In the genomic region with DNA sequence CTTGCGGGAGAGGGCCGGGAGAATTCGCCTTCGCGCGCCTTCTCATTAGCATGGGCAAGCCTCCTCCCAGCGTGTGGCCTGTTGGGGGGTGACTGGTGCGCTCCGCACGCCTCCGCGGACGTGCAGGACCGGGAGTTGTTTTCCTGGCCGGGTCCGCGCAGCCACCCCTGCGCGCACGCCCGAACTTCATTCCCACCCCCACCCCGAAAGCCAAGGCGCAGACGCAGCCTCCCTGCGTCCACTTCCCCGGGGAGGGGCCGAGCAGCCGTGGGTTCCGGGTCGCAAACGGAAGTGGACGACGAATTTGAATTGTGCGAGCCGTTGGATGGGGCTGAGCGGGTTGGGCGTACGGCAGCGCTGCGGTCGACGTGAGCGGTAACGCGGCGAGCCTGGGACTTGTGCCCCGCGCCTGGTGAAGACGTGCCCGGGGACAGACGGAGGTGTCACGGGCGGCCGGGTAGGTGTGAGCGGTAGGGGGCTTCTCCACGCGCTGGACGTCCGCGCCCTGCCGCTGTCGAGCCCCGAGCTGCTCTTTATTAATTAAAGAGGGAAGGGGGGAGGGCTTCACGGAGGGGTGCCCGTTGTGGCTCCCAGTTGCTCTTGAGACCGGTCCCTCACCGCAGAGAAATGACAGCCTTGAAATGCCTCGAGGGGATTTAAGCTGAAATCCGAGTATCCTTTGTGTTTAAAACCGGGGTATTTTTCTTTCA, we compare ENCODE assay signal across 7 mouse cellular contexts. TPM values are rescaled to one million over a fixed set of nuclear protein-coding genes. Genes with fewer than 3 reads are reported as not detected.
A peak's percentile ranks its signal among the peaks of the same experiment; 100 is the strongest.
DNase-seq lines count a peak whose midpoint lies in the region; ATAC-seq lines count a peak whose summit lies in the region.

A gene (plus strand): TSS at position 74 of the 710 bp plus-strand sequence.

- H3K4me2 ChIP-seq in intestine, embryonic 16.5 days (ENCODE audit: low read depth, low read length), result peak within 1 kb of the TSS; percentile 61
- H3K4me2 ChIP-seq in midbrain, embryonic 11.5 days, result peak within 1 kb of the TSS; percentile 52

- peak; percentile 86 for DNase-seq in adrenal gland, adult 8-10 months
- DNase-seq in embryo, embryonic 9.5 days (ENCODE audit: extremely low spot score), result peak; percentile 95
- peak; percentile 82 to 88 for DNase-seq in gastrocnemius, postnatal 4 days (ENCODE audit: low spot score in 2 of 2)
- peak; percentile 86 to 88 for DNase-seq in left cerebral cortex, postnatal 36 days (ENCODE audit: low spot score in 2 of 2)
- peak; percentile 98 for DNase-seq in midbrain, embryonic 11.5 days (ENCODE audit: low spot score, missing footprints)
- peak; percentile 85 for DNase-seq in skeletal muscle tissue, adult 2 months (ENCODE audit: low read depth, low spot score)

- peak within 1 kb of the TSS; percentile 95 for H3K9ac ChIP-seq in intestine, embryonic 16.5 days (ENCODE audit: low read depth, low read length)
- H3K9ac ChIP-seq in midbrain, embryonic 11.5 days (ENCODE audit: low read length), result peak within 1 kb of the TSS; percentile 90

- ATAC-seq in intestine, embryonic 16.5 days, result peak; percentile 97
- peak; percentile 97 for ATAC-seq in midbrain, embryonic 11.5 days (ENCODE audit: low FRiP score)

- intact Hi-C loops in left cerebral cortex, postnatal 36 days (cut with DNase I), result loop anchor here (10.0 kb wide), 1 partner anchor 1973 kb away; no protein-coding TSS in a partner anchor

- H3K36me3 ChIP-seq in intestine, embryonic 16.5 days (ENCODE audit: control insufficient read depth, insufficient read depth, low read length), result peaks cover 7% of the 10 kb centered on the region; the same call in 1 of the 2 replicates
- H3K36me3 ChIP-seq in midbrain, embryonic 11.5 days (ENCODE audit: control insufficient read depth, insufficient read depth, low read length), result peaks cover 4% of the 10 kb centered on the region; the same call in 1 of the 2 replicates

- peaks cover 9% of the 10 kb centered on the region for H3K4me1 ChIP-seq in intestine, embryonic 16.5 days (ENCODE audit: control insufficient read depth, insufficient read depth, low read length)
- peaks cover 11% of the 10 kb centered on the region; the same call in 1 of the 2 replicates for H3K4me1 ChIP-seq in midbrain, embryonic 11.5 days (ENCODE audit: control insufficient read depth, insufficient read depth, low read length)

- under 1% methylated on average over 70 of the region's 70 CpGs for WGBS in intestine, embryonic 16.5 days
- under 1% methylated on average over 70 of the region's 70 CpGs for WGBS in midbrain, embryonic 11.5 days

- H3K9me3 ChIP-seq in intestine, embryonic 16.5 days (ENCODE audit: control insufficient read depth, low read length), result no peaks in the 10 kb centered on the region
- no peaks in the 10 kb centered on the region for H3K9me3 ChIP-seq in midbrain, embryonic 11.5 days (ENCODE audit: control insufficient read depth, low read length)

- H3K27me3 ChIP-seq in intestine, embryonic 16.5 days (replicated peaks; ENCODE audit: control insufficient read depth, insufficient read depth, low read length), result no peaks in the 10 kb centered on the region
- H3K27me3 ChIP-seq in midbrain, embryonic 11.5 days (ENCODE audit: control insufficient read depth, insufficient read depth, low read length), result no peaks in the 10 kb centered on the region

- H3K4me3 ChIP-seq in intestine, embryonic 16.5 days (ENCODE audit: low read length), result peak within 1 kb of the TSS; percentile 91
- peak within 1 kb of the TSS; percentile 71 for H3K4me3 ChIP-seq in midbrain, embryonic 11.5 days (ENCODE audit: low read depth, low read length)

- peak within 1 kb of the TSS; percentile 94 for H3K27ac ChIP-seq in intestine, embryonic 16.5 days (ENCODE audit: low read length)
- H3K27ac ChIP-seq in midbrain, embryonic 11.5 days (ENCODE audit: low read depth, low read length), result peak within 1 kb of the TSS; percentile 97

RNA-seq across cellular contexts. Expression of the gene that starts here (rescaled TPM):
- total RNA-seq in adrenal gland, adult 8-10 months (2022), result 10 to 100 TPM in 1 of 4 experiments, 1 to 10 TPM in 3; 6.7 to 16.4 (median 9.2) TPM
- total RNA-seq in gastrocnemius, postnatal 4 days (2021), result 10 to 100 TPM; 10.4 to 11.5 TPM
- 16.6 and 19.3 TPM in 2 replicates for polyA plus RNA-seq in intestine, embryonic 16.5 days (2015; fragmentation: Nextera tagmentation; extraction: Ambion mirVana)
- total RNA-seq in left cerebral cortex, postnatal 36 days (2021), result 10 to 100 TPM in 1 of 2 experiments, 1 to 10 TPM in 1; 7.8 to 10.4 TPM
- polyA plus RNA-seq in midbrain, embryonic 11.5 days (2014; fragmentation: Nextera tagmentation; extraction: Ambion mirVana), result 48.5 and 49.3 TPM in 2 replicates

Comparison
In these comparisons a context has a peak if more than half of its experiments do, and no peak if none do; other contexts are left out.
1. Peak in every context shown above with its lines: DNase-seq, ATAC-seq, H3K4me3 ChIP-seq and H3K27ac ChIP-seq.